Mouse (Mus musculus) MN1 (cell line): ENCODE measurements around the gene Cadm3.
"Not testable (repeated sequence)": the region's sequence is repeated elsewhere in the genome, so short reads cannot be mapped to it uniquely, and the experiment has no call there.

Source experiments
- DNase-seq: peaks from one replicate; pipeline ENCODE4 v3.0.0-alpha.2; 2016; ENCODE audit warnings: low spot score

The Cadm3 gene

GRCm38 (mm10) chr1:173322249-173322627 lies 45.3 kb downstream of the Cadm3 start:
- DNase-seq, result no peak

GRCm38 (mm10) chr1:173321593-173322248 lies 45.8 kb downstream of the Cadm3 start:
- no peak for DNase-seq

GRCm38 (mm10) chr1:173317925-173318477 lies 49.5 kb downstream of the Cadm3 start:
- DNase-seq, result no peak

GRCm38 (mm10) chr1:173315725-173316124 lies 51.8 kb downstream of the Cadm3 start:
- DNase-seq, result no peak

- not testable (repeated sequence) for DNase-seq
Measured at GRCm38 (mm10) chr1:173313535-173314050, 53.9 kb downstream of the Cadm3 start.

- DNase-seq, result not testable (repeated sequence)
Measured at GRCm38 (mm10) chr1:173302795-173303194, 64.7 kb downstream of the Cadm3 start.
